Mouse (Mus musculus): ENCODE measurements at regions not wholly inside any gene's neighbourhood (a gene's known extent, or its start where the extent isn't known, plus 50 kb on each side); places are given as distances from the start of the nearest gene placed in this dataset.

DNA sequence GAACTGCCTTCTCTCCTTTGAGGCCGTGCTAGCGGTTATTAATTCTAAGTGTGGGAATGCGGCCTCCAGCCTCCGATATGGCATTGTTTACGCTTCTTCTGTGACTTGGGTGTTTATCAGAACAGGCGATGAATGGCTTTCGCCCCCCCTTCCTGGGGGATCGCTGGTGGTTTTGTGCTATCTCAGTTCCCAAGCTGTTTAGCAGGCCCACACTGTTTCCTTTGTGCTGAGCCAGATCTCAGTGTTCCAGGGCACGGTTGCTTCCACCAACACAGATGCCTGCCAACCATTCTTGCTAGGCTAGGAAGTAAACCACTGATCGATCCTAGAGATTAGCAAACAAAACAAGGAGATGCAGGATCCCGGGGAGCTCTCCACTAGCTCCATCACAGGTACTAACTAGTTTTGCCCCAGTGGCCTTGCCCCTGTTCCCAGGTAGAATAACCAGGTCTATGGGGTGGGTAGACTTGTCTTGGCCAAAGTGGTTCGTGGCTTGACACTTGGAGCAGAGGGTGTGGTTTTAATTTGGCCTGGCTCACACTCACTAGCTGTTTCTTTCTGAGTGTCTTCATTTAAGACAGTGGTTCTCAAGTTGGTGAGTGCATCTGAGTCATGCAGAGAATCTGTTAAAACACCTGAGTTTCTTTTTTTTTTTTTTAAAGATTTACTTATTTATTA lies 50.9 kb upstream of the Ahctf1 start:
- H3K9ac ChIP-seq (ENCODE audit: low read depth, low read length): no peak overlapping the region
- ATAC-seq (ENCODE audit: low read depth): no peak
- no peaks in the 10 kb centered on the region for H3K27me3 ChIP-seq (replicated peaks; ENCODE audit: control insufficient read depth, insufficient read depth, low read length)
- no peak overlapping the region for H3K4me2 ChIP-seq (ENCODE audit: low read depth, low read length)
- H3K4me1 ChIP-seq (ENCODE audit: control insufficient read depth, insufficient read depth, low read length): no peaks in the 10 kb centered on the region
- H3K9me3 ChIP-seq (ENCODE audit: control insufficient read depth, low read length): no peaks in the 10 kb centered on the region
- no peak overlapping the region for H3K27ac ChIP-seq (replicated peaks; ENCODE audit: low read depth, low read length)
- 49% methylated on average over 12 of the region's 12 CpGs for WGBS
- H3K36me3 ChIP-seq (ENCODE audit: control insufficient read depth, insufficient read depth, low read length): no peaks in the 10 kb centered on the region
- H3K4me3 ChIP-seq (ENCODE audit: low read depth, low read length): no peak overlapping the region
- DNase-seq (ENCODE audit: low spot score): no peak
